Mouse (Mus musculus) brain, adult 2 months (tissue): ENCODE data around the gene Crbn.

Experiments
- DNase-seq: peaks from one replicate; pipeline ENCODE4 v3.0.0; 2011; ENCODE audit warnings: low read depth, low spot score

The Crbn gene

DNA sequence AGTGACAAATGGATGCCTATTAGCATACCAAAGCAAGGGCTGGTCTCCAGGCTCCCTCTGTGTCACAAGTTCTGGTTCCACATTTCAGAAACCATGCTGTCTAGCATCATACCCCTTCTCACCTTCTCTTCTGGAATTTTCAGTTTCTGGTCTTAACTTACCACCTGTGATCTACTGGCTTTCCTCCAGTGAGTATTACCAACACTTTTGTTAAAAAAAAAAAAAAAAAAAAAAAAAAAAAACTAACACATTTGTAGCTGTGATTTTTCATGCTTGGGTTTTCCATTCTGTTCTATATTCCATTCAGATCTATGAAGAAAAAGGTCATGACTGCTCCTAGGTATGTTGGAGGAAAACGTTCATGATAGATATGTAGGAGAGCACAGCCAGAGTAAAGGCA, 34.0 kb downstream of the Crbn start:
- no peak for DNase-seq

DNA sequence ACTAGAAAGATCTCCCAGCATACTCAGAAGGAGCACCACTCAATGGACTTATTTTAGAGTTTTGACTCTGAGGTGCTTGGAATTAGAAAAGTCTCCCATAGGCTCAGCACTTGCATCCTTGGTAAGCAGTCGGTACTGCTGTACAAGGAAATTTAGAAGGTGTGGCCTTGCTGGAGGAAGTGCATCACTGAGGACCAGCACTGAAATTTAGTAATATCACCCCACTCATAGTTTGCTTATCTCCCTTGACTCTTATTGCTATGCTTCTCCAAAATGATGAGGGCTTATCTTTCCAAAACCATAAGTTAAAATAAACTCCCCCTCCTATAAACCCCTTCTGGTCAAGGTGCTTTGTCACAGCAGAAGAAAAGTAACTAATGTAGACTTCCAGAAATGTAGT, 38.4 kb downstream of the Crbn start:
- DNase-seq: no peak

DNA sequence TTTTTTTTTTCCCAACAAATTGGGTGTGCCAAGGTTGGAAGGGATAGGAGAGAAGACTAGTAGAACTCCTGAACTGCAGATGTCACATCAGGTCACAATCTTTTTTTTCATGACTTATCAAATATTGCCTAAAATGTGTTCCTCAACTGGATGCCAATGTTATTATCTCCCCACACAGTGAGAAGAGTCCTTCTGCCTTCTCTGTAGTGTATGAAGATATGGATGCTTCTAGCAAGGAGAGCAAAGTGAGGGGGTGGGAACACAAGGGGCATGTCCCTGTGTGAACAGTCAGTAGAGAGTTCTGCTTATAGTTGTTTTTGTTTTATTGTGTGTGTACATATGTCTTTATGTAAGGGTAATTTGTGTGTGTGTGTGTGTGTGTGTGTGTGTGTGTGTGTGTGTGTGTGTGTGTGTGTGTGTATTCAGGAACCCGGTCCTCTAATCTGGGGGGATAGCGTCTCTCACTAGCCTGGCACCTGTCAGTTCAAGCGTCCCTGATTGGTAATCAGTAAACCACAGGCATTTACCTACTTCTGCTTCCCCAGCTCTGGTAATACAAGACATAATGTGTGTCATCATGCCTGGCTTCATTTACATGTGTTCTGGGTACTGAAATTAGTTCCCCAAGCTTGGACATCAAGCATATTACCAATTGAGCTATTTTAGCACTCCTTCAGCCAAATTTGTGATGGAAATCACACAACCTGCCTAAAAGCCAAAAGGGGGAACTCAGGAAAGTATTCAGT, 39.2 kb downstream of the Crbn start:
- no peak for DNase-seq

DNA sequence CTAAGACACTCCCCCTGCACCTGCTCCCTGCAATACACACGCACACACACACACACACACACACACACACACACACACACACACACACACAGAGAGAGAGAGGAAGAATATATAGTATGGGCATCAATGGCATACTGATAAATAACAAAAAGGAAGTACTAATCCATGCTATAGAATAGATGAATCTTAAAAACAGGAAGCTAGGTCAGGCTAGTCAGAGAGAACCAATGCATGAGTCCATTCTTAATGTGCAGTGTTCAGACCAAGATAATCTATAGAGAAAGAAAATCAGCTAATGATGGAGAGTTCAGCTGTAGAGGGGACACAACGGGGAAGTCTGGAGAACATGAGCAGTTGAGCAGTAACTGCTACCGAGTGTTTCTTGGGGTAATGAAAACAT, 41.6 kb downstream of the Crbn start:
- no peak for DNase-seq

DNA sequence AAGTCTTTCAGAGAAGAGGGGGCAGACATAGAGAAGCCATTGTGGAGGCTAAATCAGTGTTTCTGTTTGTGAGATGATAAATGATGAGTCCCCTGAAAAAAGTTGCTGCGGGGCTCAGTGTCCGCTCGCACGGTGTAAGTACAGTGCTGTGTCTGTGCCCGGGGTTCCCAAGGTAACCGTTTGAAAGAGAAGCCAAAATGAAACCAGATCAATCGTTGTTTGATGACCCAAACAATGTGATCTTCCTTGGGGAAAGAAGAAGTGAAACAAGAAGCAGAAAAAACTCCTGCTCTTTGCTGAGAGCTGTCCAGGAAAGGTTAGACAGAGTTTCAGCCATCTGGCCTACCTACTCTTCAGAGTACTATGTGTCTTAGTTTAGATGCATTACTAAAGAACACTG, 49.6 kb downstream of the Crbn start:
- DNase-seq: no peak

DNA sequence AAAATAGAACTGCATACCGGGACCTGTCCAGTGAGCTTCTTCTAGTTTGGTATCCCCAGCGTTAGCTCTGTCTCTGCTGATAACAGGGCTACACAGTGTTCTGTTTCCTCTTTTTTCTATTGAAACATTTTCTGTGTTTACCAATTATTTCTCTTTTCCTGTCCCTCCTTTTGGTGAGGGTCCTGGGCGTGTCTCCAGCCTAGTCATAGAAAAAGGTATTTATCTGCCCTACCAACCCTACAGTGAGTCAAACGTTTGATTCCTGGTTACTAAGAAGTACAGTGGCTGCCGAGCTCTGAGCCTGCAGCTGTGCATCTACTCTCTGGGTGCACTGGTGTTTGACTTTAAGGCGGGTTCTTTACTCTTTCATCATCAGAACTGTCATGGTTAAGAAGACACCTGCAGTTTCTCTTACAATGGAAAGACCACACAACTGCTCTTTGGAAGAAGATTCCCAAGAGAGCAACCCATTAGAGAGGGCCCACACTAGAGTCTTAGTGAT, 50.9 kb downstream of the Crbn start, which contains the start of gene Il5ra:
TSS of gene Il5ra (minus strand) at position 151 of the 502 bp plus-strand sequence.
- no peak for DNase-seq

DNA sequence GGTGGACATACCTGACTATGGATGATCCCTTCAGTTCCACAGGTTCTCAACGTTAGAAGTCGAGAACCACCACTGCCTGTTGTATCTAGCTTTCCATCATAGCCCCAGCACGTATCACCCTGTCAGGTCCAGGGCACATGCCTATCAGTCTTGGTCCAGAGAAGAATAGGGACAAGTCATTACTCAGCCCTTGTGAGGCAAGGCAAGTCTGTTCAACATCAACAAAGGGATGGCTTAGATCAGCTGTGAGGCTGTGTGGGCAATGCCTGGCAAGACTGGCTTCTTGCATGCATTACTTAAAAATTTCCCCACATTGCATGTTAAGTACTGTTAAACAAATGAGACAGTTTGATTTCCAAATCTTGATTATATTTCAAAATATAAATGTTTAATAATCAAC, 52.1 kb downstream of the Crbn start:
- no peak for DNase-seq

DNA sequence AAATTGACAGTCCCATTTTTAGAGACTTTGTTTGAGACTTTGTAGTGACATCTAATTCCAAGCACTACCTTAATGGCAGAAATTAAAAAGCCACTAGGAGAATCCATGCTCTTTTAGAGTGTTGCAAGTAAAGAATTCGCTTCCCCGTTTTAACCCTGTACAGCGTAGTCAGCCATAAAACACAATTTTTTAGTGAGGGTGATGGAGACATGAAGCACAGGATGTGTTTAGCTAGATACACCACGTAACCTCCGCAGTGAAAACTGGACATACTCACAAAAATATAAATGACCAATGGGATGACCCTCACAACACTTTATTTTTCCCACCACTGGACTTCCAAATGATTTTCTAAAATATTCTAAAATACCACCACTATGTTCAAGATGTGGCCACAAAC, 52.6 kb downstream of the Crbn start:
- no peak for DNase-seq

DNA sequence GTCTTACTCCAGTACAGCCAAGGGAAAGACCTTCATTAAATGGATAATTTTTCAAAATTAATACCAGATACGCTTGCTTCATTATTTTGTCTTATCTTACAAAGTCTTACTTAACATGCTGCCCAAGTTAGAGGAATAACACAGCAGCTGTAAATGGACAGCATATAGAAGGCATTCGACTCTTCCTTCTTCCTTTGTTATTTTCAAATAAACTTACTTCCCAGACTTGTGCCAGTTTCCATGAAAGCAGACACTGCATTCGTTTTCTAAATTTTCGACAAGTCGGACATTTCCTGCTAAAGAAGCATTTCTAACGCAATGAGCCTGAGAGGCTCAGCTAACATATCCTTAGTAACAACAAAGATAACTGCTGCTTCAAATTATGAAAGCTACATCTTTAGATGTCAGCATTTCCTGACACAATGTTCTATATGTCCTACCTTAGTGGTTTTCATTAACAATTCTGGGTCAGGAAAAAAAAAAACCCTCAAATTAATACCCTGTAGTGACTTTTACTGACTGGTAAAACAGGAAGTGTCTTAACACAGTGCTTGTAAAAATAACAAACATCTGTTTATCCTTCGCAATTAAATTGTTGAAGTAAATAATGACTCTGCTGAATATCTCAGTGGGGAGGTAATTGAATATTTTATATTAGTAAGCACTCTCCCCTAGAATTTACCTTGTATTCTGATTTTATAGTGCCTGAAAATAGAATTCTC, 54.0 kb downstream of the Crbn start:
- DNase-seq: no peak

DNA sequence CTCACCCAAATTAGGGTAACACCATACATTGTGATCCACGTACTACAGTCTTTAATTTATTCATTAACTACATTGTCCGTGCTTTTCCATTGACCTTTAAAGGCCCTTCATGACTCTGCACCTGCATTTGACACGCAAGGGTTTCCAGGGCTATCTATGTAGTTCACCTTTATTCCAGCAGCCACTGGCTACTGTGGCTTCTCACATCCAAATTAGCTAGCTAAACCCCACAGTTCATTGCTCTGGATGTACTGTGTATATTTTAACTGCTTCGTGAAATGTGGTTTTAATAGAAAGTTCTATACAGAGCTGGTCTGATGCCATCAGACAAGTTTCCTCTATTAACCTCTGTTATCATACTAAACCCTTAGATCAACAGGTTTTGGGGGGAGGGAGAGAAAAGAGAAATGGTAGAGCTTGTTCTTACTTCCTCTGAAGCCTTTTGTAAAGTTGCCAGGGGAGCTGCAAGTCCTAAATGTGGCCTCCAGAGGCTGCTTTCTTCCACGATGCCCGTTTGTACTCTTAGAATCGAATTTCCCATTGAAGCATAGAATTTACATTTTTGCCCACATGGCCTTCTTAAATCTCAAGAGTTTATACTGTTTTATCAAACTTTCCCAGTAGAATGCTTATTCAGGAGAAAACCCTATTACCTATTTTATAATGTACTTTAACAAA, 56.2 kb downstream of the Crbn start:
- DNase-seq: no peak

DNA sequence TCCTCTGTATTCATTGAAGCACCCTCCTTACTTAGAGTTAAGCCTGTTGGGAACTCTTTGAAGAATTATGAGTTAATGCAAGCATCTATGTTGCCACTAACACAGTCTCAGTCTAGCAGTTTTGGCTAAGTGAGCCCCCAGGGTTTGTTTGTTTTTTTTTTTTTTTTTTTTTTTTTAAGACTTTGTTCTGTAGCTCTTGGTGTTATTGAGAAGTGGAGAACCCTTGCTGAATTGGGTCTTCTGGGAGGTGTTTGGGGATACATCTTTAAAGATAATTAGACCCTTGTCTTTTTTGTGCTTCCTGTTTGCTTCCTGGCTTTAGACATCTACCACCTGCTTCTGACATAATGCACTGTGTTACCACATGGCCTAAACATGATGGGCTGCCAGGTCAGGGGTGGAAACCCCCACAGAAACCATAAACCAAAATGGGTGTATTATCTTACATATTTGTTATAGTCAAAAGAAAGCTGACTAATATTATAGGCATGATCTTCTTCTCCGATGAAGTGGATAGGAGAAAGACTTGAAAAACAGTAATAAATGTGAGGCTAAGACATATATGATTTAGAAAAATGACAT, 59.5 kb downstream of the Crbn start:
- no peak for DNase-seq

DNA sequence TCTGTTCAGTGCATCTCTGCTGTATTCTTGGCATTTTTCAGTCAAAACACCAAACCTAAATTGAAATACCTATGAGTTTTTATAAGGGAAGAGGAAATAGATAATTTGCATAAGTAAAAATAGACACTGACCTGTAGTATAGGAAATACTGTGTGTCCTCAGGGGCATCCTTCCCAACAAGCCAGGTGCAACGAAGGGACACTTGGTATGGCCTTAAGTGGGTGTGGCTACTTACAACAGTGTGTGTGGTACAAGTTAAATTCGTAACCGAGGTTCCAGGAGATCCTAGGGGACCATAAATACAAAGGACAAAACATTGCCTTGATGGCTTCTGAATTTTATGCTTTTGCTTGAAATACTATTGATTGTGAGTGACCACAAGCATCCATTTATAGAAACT, 61.6 kb downstream of the Crbn start:
- DNase-seq: no peak

DNA sequence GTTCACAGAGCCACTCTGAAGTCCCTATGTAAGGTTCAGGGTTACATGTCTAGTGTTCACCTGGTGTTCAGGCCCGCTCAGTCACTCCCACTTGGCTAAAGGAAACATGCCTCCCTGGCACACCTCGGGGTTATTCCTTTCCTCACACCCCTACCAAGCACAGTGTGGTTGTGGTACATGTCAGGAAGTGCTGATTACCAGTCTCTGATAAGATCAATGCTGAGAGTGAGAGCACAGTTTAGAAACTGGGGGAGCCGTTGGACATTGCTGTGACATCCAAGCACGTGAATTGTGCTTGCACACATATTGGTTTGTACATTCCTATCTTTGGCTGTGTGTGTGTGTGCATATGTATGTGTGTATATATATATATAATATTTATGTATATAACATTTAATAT, 67.3 kb downstream of the Crbn start:
- no peak for DNase-seq
